8 mouse cellular contexts compared by ENCODE assay signal in the genomic region with DNA sequence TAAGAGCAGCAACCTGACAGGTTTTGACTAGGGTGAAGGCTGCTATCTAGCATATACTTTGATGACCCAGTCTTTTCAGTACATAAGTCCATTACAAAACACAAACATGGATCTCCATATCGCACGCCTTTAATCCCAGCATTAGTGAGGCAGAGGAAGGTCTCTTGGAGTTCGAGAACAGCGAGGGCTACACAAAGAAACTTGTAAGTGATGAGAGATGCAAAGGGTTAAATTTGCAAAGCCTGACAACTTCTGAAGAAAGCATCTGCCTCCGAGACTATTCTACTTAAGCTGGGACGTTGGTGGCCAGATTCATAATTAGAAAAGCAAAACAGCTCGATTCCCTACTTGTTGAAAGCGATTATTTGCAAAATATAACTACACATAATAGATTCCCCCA. TPM values are rescaled to one million over a fixed set of nuclear protein-coding genes. Genes with fewer than 3 reads are reported as not detected.
A peak's percentile ranks its signal among the peaks of the same experiment; 100 is the strongest.
DNase-seq lines count a peak whose midpoint lies in the region; ATAC-seq and TF ChIP-seq lines count a peak whose summit lies in the region.

No protein-coding gene starts in this region.

- H3K4me1 ChIP-seq in kidney, embryonic 15.5 days, result peaks cover 16% of the 10 kb centered on the region; the same call in 1 of the 2 replicates
- peaks cover 15% of the 10 kb centered on the region for H3K4me1 ChIP-seq in embryonic facial prominence, embryonic 10.5 days
- peaks cover 14% of the 10 kb centered on the region; the same call in 1 of the 2 replicates for H3K4me1 ChIP-seq in intestine, embryonic 14.5 days (replicated peaks; ENCODE audit: control insufficient read depth, insufficient read depth, low read length)
- no peaks in the 10 kb centered on the region for H3K4me1 ChIP-seq in midbrain, postnatal 0 days (ENCODE audit: insufficient read depth, low read length)

- 7% methylated on average over 8 of the region's 8 CpGs for WGBS in kidney, embryonic 15.5 days
- 7% methylated on average over 8 of the region's 8 CpGs for WGBS in embryonic facial prominence, embryonic 10.5 days
- 5% methylated on average over 8 of the region's 8 CpGs for WGBS in intestine, embryonic 14.5 days
- 6% methylated on average over 8 of the region's 8 CpGs for WGBS in midbrain, postnatal 0 days

- peak overlapping the region; percentile 78 for H3K4me3 ChIP-seq in kidney, embryonic 15.5 days (replicated peaks)
- peak overlapping the region; percentile 79 for H3K4me3 ChIP-seq in embryonic facial prominence, embryonic 10.5 days
- peak overlapping the region; percentile 66 for H3K4me3 ChIP-seq in intestine, embryonic 14.5 days (ENCODE audit: low read depth, low read length)
- peak overlapping the region; percentile 69 for H3K4me3 ChIP-seq in midbrain, postnatal 0 days (ENCODE audit: low read depth, low read length)

- peak; percentile 5; the same call in 1 of the 2 replicates for ATAC-seq in kidney, embryonic 15.5 days (replicated peaks; ENCODE audit: low FRiP score)
- ATAC-seq in intestine, embryonic 14.5 days (replicated peaks; ENCODE audit: low FRiP score, low TSS enrichment, low read depth), result 0 out of 2 replicates have a peak, but pooled peaks have one; percentile 6
- ATAC-seq in midbrain, postnatal 0 days (ENCODE audit: low FRiP score), result peak; percentile 28

- H3K9me3 ChIP-seq in kidney, embryonic 15.5 days (replicated peaks), result no peaks in the 10 kb centered on the region
- H3K9me3 ChIP-seq in embryonic facial prominence, embryonic 10.5 days, result no peaks in the 10 kb centered on the region
- H3K9me3 ChIP-seq in intestine, embryonic 14.5 days (ENCODE audit: control insufficient read depth, low read length), result no peaks in the 10 kb centered on the region
- no peaks in the 10 kb centered on the region for H3K9me3 ChIP-seq in midbrain, postnatal 0 days (ENCODE audit: low read length)

- H3K36me3 ChIP-seq in kidney, embryonic 15.5 days, result peaks cover 61% of the 10 kb centered on the region
- peaks cover 64% of the 10 kb centered on the region for H3K36me3 ChIP-seq in embryonic facial prominence, embryonic 10.5 days (replicated peaks)
- H3K36me3 ChIP-seq in intestine, embryonic 14.5 days (ENCODE audit: control insufficient read depth, insufficient read depth, low read length), result peaks cover 49% of the 10 kb centered on the region
- H3K36me3 ChIP-seq in midbrain, postnatal 0 days (ENCODE audit: insufficient read depth, low read length), result peaks cover 27% of the 10 kb centered on the region

- no peaks in the 10 kb centered on the region for H3K27me3 ChIP-seq in kidney, embryonic 15.5 days
- H3K27me3 ChIP-seq in embryonic facial prominence, embryonic 10.5 days (replicated peaks; ENCODE audit: low read depth, poor library complexity, severe bottlenecking), result no peaks in the 10 kb centered on the region
- no peaks in the 10 kb centered on the region for H3K27me3 ChIP-seq in intestine, embryonic 14.5 days (replicated peaks; ENCODE audit: control insufficient read depth, insufficient read depth, low read length)
- H3K27me3 ChIP-seq in midbrain, postnatal 0 days (ENCODE audit: insufficient read depth, low read length), result no peaks in the 10 kb centered on the region

- H3K4me2 ChIP-seq in kidney, embryonic 15.5 days, result peak overlapping the region; percentile 63
- peak overlapping the region; percentile 86 for H3K4me2 ChIP-seq in intestine, embryonic 14.5 days (ENCODE audit: low read length)
- H3K4me2 ChIP-seq in midbrain, postnatal 0 days (ENCODE audit: low read depth, low read length, poor library complexity, severe bottlenecking), result peak overlapping the region; percentile 50

- H3K9ac ChIP-seq in kidney, embryonic 15.5 days, result peak overlapping the region; percentile 38; the same call in 1 of the 2 replicates
- peak overlapping the region; percentile 31 for H3K9ac ChIP-seq in intestine, embryonic 14.5 days (ENCODE audit: low read length)
- no peak overlapping the region for H3K9ac ChIP-seq in midbrain, postnatal 0 days (replicated peaks; ENCODE audit: low read length, poor library complexity, severe bottlenecking)

- DNase-seq in kidney, postnatal 36 days, result no peak
- DNase-seq in embryonic facial prominence, embryonic 10.5 days (ENCODE audit: low spot score), result peak; percentile 30
- DNase-seq in intestine, embryonic 14.5 days (ENCODE audit: low spot score), result no peak
- DNase-seq in midbrain, postnatal 0 days (ENCODE audit: low spot score), result no peak
- no peak for DNase-seq in left cerebral cortex, adult 8-10 months (ENCODE audit: low spot score in 2 of 2)
- DNase-seq in frontal cortex, adult 2 months (ENCODE audit: extremely low spot score in 1 of 2, low spot score in 1 of 2), result no peak
- DNase-seq in right cerebral cortex, postnatal 25 days, result no peak

- peak overlapping the region; percentile 91 for H3K27ac ChIP-seq in kidney, embryonic 15.5 days
- H3K27ac ChIP-seq in embryonic facial prominence, embryonic 10.5 days (replicated peaks), result peak overlapping the region; percentile 89
- H3K27ac ChIP-seq in intestine, embryonic 14.5 days (ENCODE audit: low read depth), result peak overlapping the region; percentile 80
- H3K27ac ChIP-seq in midbrain, postnatal 0 days (ENCODE audit: low read depth, low read length), result no peak overlapping the region

- no peak for TF ChIP-seq CTCF in midbrain, postnatal 0 days (IDR thresholded peaks at IDR 0.05)

RNA-seq across cellular contexts. Expression of gene Ing4, which starts 0.4 kb away (rescaled TPM):
- polyA plus RNA-seq in kidney, embryonic 15.5 days (2015; fragmentation: Nextera tagmentation; extraction: Ambion mirVana), result 135 and 138 TPM in 2 replicates
- 125 and 137 TPM in 2 replicates for polyA plus RNA-seq in embryonic facial prominence, embryonic 10.5 days (2016; fragmentation: Nextera tagmentation; extraction: Ambion mirVana)
- 94.4 and 108 TPM in 2 replicates for polyA plus RNA-seq in intestine, embryonic 14.5 days (2014; fragmentation: Nextera tagmentation; extraction: Ambion mirVana)
- 60.4 and 69.8 TPM in 2 replicates for total RNA-seq in midbrain, postnatal 0 days (2014; rRNA removed)
- polyA plus RNA-seq in midbrain, postnatal 0 days (2015; fragmentation: Nextera tagmentation; extraction: Ambion mirVana), result 97.8 and 104 TPM in 2 replicates
- 10 to 100 TPM; 52.5 to 59.2 (median 54.2) TPM for total RNA-seq in left cerebral cortex, adult 8-10 months (2022)
- polyA plus RNA-seq in frontal cortex, adult 2 months (2012; rRNA removed), result 70.8 and 74.9 TPM in 2 replicates

RNA-seq across cellular contexts. Expression of gene Acrbp, which starts 10.4 kb away (rescaled TPM):
- 14.4 and 15.4 TPM in 2 replicates for polyA plus RNA-seq in kidney, embryonic 15.5 days (2015; fragmentation: Nextera tagmentation; extraction: Ambion mirVana)
- 15.9 and 17.8 TPM in 2 replicates for polyA plus RNA-seq in embryonic facial prominence, embryonic 10.5 days (2016; fragmentation: Nextera tagmentation; extraction: Ambion mirVana)
- polyA plus RNA-seq in intestine, embryonic 14.5 days (2014; fragmentation: Nextera tagmentation; extraction: Ambion mirVana), result 11.4 and 13.4 TPM in 2 replicates
- total RNA-seq in midbrain, postnatal 0 days (2014; rRNA removed), result 6.9 and 12.6 TPM in 2 replicates
- 7.2 and 7.8 TPM in 2 replicates for polyA plus RNA-seq in midbrain, postnatal 0 days (2015; fragmentation: Nextera tagmentation; extraction: Ambion mirVana)
- 10 to 100 TPM in 2 of 4 experiments, 1 to 10 TPM in 2; 8.6 to 12.1 (median 10.1) TPM for total RNA-seq in left cerebral cortex, adult 8-10 months (2022)
- polyA plus RNA-seq in frontal cortex, adult 2 months (2012; rRNA removed), result 23.0 and 23.9 TPM in 2 replicates

RNA-seq across cellular contexts. Expression of gene Lpar5, which starts 28.6 kb away (rescaled TPM):
- 0.33 and 0.55 TPM in 2 replicates for polyA plus RNA-seq in kidney, embryonic 15.5 days (2015; fragmentation: Nextera tagmentation; extraction: Ambion mirVana)
- 0.10 and 0.21 TPM in 2 replicates for polyA plus RNA-seq in embryonic facial prominence, embryonic 10.5 days (2016; fragmentation: Nextera tagmentation; extraction: Ambion mirVana)
- polyA plus RNA-seq in intestine, embryonic 14.5 days (2014; fragmentation: Nextera tagmentation; extraction: Ambion mirVana), result 2.3 and 3.0 TPM in 2 replicates
- total RNA-seq in midbrain, postnatal 0 days (2014; rRNA removed), result 0.90 and 1.7 TPM in 2 replicates
- polyA plus RNA-seq in midbrain, postnatal 0 days (2015; fragmentation: Nextera tagmentation; extraction: Ambion mirVana), result 0.52 and 0.71 TPM in 2 replicates
- total RNA-seq in left cerebral cortex, adult 8-10 months (2022), result 1 to 10 TPM in 2 of 4 experiments, under 1 TPM in 2; 0.44 to 1.9 (median 0.82) TPM
- 0.94 and 1.4 TPM in 2 replicates for polyA plus RNA-seq in frontal cortex, adult 2 months (2012; rRNA removed)

RNA-seq across cellular contexts. Expression of gene Zfp384, which starts 30.2 kb away (rescaled TPM):
- 16.1 and 17.8 TPM in 2 replicates for polyA plus RNA-seq in kidney, embryonic 15.5 days (2015; fragmentation: Nextera tagmentation; extraction: Ambion mirVana)
- 9.4 and 11.0 TPM in 2 replicates for polyA plus RNA-seq in embryonic facial prominence, embryonic 10.5 days (2016; fragmentation: Nextera tagmentation; extraction: Ambion mirVana)
- polyA plus RNA-seq in intestine, embryonic 14.5 days (2014; fragmentation: Nextera tagmentation; extraction: Ambion mirVana), result 9.2 and 10.8 TPM in 2 replicates
- total RNA-seq in midbrain, postnatal 0 days (2014; rRNA removed), result 33.2 and 38.6 TPM in 2 replicates
- 9.0 and 9.7 TPM in 2 replicates for polyA plus RNA-seq in midbrain, postnatal 0 days (2015; fragmentation: Nextera tagmentation; extraction: Ambion mirVana)
- total RNA-seq in left cerebral cortex, adult 8-10 months (2022), result 10 to 100 TPM; 36.8 to 48.5 (median 40.5) TPM
- 49.5 and 54.7 TPM in 2 replicates for polyA plus RNA-seq in frontal cortex, adult 2 months (2012; rRNA removed)

RNA-seq across cellular contexts. Expression of gene Pianp, which starts 42.6 kb away (rescaled TPM):
- polyA plus RNA-seq in kidney, embryonic 15.5 days (2015; fragmentation: Nextera tagmentation; extraction: Ambion mirVana), result 1.4 and 3.1 TPM in 2 replicates
- 0.82 and 1.1 TPM in 2 replicates for polyA plus RNA-seq in embryonic facial prominence, embryonic 10.5 days (2016; fragmentation: Nextera tagmentation; extraction: Ambion mirVana)
- 0.85 and 1.2 TPM in 2 replicates for polyA plus RNA-seq in intestine, embryonic 14.5 days (2014; fragmentation: Nextera tagmentation; extraction: Ambion mirVana)
- total RNA-seq in midbrain, postnatal 0 days (2014; rRNA removed), result 31.8 and 36.1 TPM in 2 replicates
- polyA plus RNA-seq in midbrain, postnatal 0 days (2015; fragmentation: Nextera tagmentation; extraction: Ambion mirVana), result 97.0 and 97.5 TPM in 2 replicates
- 100 to 1,000 TPM; 146 to 232 (median 185) TPM for total RNA-seq in left cerebral cortex, adult 8-10 months (2022)
- 181 and 198 TPM in 2 replicates for polyA plus RNA-seq in frontal cortex, adult 2 months (2012; rRNA removed)
